Mouse (Mus musculus): Measurements from ENCODE around the gene Ell.
A peak's percentile ranks its signal among the peaks of the same experiment; 100 is the strongest.

The Ell gene

DNA sequence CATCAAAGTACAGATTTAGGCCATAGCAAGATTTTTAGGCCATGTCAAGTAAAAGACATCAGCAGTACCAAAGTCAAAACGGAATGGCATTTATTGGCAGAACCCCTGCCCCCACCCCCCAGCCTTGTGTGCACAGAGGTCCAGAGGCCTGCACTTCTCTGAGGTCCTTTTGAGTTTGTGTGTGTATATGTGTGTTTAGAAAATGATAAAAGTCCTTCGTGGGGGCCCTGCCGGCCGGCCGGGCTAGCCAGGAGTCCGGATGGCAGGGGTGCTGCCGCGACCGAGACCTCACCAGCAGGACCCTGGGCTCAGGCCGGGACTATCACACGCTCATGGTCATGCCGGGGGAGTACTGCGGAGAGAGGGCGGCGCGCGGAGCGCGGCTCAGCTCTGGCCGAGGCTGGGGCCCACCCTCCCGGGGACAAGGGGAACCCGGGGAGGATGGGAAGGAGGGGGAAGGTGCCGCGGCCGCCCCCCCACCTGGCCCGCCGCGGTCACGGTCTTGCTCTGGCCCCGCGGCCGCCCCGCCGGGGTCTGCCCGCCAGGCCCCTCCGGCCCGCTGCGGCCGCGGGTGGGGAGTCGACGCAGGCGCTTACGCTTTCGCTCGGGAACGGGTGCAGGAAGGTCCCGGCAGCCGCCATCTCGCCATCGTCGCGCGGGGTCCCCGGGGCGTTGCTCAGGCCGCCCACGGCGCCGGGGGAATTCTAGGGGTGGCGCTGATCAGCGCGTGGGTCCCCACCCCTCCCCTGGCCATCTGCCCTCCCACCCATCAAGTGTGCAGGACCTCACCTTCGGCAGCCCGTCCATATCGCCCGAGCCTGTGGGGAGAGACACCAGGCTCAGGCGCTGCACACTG is 58.4 kb downstream of the Ell start:
- no peak for DNase-seq (ENCODE audit: low spot score)

DNA sequence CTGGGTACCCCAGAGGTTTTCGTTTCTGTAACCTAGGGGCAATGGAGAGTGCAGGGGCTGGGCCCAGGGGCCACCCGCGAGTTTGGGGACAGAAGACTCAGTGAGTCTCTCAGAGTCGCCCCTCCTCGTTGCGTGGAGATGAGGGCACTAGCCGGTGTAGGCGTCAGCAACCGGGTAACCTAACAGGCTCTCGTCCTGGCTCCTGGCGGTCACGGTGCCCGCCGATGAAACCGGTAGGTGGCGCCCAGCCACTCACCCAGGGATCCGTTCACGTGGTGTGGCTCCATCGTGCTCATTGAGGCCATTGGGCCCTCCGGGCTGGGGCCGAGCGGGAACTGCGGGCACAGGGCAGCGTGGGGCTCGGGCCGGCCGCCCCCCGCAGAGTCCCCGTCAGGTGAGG is 59.0 kb downstream of the Ell start:
- DNase-seq (ENCODE audit: low spot score), result no peak

DNA sequence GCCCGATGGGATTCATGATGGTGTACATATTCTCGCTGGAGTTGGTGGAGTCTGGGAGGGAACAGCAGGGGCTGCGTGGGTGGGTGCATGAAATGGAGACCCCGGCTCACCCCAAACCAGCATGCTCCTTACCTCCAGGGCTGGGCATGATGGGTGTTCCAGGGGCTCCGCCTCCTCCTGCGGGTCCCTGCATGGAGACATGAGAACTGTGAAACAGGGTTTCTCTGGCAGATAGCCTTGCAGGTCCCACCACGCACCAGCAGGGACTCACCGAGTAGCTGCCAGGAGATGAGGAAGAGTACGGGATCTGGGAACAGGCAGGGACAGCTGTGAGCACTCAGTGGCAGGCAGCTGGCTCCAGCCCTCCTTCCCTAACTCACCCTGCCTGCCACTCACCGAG is 59.5 kb downstream of the Ell start:
- no peak for DNase-seq (ENCODE audit: low spot score)

- DNase-seq (ENCODE audit: low spot score), result no peak
Measured at GRCm38 (mm10) chr8:70599507-70600290, 60.4 kb downstream of the Ell start.

DNA sequence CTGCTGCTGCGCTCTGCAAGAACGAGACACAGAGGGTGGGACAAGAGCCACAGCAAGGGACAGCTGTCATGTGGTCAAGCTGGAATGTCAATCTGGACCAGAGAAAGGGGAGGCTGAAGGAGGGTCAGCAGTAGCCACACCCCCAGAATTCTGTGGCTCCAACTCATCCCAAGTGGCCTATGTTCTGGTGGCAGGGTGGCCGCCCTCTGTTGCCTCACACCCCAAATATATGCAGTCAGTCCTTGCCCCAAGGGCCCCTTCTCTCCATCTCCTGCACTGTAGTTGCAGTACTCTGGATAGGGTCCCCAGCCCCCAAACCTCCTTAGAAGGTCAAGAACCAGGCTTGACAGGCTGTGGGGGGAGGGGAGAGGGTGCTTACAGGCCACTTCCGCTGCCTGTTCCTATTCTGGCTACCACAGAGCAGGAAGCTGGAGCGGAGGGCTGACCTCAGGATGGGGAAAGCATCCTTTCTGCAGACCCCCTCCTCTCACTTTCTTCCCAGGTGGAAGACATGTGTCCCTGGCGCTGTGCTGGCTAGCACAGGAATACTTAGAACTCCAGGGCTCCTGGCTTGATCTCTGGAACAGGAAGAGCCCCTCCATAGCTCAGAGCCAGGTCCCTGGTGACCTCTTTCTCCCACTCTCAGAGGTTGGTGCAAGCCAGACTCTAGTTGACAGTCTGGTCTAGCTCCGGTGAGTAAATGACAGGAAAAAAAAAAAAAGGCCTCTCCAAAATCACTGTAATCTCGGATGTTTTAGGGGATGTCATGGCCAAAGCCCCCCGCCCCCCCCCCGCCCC is 61.4 kb downstream of the Ell start:
- DNase-seq (ENCODE audit: low spot score), result peak; percentile 75

DNA sequence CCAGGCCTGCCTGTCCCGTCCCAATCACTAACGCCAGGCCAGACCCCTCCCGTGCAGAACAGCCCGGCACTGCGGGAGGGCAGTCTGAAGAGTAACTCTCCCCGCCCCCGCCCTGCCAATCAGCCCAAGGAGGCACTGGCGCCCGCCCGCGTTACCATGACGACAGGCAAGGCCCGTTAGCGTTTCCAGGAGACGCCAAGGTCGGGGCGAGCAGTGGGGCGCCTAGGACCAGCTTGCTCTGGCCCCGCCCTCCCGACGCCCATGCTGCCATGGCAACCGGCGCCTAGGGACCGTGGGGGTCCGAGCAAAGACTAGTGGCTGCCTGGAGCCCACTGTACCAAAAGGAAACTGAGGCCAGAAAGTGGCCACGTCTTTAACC is 62.0 kb downstream of the Ell start:
- peak; percentile 93 for DNase-seq (ENCODE audit: low spot score)

DNA sequence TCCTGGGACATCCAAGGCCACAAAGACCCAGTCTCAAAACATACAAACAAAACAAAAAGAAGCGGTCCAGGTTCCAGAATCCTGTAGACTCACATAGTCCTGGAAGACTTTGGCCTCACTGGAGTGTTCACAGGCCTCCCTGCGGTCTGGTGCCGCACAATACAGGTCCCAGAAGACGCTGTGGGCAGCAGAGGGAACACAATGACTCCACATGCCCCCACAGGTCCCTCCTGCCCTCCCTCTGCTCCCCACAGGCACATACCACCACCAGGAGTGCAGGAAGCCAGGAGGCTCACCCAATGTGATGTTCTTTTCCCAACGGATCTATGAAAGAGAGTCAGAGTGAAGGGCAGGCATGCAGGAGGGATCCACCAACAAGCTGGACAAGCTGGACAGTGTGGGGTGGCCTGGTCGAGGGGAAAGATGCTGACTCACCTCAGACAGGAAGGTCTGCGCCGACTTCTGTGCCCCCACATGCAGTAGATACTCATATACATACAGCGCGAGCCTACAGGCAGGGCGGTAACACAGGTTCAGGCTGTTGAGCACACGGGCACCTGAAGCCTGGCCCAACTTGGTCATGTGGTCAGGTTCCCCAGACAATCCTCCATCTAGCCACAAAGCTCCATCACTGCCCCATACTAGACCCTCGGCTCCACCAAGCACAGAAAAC is 63.0 kb downstream of the Ell start:
- no peak for DNase-seq (ENCODE audit: low spot score)

DNA sequence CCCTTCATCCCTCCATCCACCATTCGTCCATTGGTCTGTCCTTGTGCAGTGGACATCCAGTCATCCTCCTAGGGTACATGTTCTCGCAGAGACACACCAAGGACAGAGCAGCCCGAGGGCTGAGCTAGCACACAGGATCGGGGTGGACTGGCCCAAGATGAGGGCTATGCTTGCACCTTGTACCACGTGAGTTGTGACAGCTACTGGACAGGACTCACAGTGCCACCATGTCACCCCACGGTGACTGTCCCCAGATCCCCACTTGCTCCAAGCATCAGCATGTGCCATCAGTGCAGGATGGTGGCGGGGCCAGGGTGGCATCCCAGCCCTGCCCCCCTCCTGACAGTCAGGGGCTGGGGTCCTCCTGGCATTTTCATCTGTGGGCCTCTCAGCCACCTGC is 65.3 kb downstream of the Ell start:
- DNase-seq (ENCODE audit: low spot score), result no peak

- DNase-seq (ENCODE audit: low spot score), result no peak
Measured at GRCm38 (mm10) chr8:70605871-70606779, 66.9 kb downstream of the Ell start.

- DNase-seq (ENCODE audit: low spot score), result no peak
Measured at GRCm38 (mm10) chr8:70606780-70607602, 67.7 kb downstream of the Ell start.

DNA sequence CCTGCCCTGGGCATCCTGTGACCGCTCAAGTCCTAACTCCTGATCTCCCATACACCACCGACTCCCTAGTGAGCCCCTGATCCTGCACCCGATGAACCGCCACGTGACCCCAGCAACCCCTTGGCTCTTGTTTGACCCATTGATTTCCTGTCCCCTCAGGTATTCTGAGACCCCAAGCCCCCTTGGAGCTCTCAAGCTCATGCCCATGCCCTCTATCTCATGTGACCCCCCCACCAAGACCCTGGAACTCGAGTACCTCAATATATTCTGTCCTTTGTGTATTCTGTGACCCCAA is 68.3 kb downstream of the Ell start:
- no peak for DNase-seq (ENCODE audit: low spot score)

GRCm38 (mm10) chr8:70607898-70608748 is 68.9 kb downstream of the Ell start:
- DNase-seq (ENCODE audit: low spot score), result peak; percentile 86

DNA sequence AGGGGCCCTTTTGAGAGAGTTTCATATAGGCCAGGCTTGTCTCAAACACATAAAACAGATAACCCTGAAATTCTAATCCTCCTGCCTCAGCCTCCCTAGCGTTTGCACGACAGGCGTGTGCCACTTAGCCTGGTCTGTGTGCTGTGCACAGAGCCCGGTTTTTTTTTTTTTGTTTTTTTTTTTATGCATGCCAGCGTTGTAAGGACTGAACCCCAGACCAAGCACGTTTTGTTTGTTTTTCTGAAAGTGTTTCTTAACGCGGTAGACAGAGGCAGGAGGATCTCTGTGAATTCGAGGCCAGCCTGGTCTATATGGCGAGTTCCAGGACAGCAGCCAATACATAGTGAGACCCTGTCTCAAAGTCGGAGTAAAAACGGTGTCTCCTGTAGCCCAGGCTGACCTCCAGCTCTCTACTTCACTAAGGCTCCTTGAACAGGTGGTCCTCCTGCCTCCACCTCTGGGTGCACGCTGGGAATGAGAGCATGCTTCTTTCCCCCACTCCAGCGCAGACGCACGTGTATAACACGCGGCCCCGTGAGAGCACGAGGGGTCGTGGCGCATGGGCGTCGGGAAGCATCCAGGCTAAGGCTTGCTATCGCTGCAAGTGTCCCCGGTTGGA is 69.6 kb downstream of the Ell start, which contains the start of gene Ssbp4:
Gene Ssbp4, minus strand, starts transcription at position 124 of the 619 bp plus-strand sequence.
- DNase-seq (ENCODE audit: low spot score), result peak; percentile 60

- DNase-seq (ENCODE audit: low spot score), result peak; percentile 98
Measured at GRCm38 (mm10) chr8:70609368-70609848, 70.2 kb downstream of the Ell start.

- peak; percentile 95 for DNase-seq (ENCODE audit: low spot score)
Measured at GRCm38 (mm10) chr8:70609849-70610795, 70.9 kb downstream of the Ell start.

- peak; percentile 85 for DNase-seq (ENCODE audit: low spot score)
Measured at GRCm38 (mm10) chr8:70610796-70611771, 71.8 kb downstream of the Ell start.
